Mouse (Mus musculus) adrenal gland, postnatal 25 days (tissue): Measurements from ENCODE around the gene Rgs6. TPM values are rescaled to one million over a fixed set of nuclear protein-coding genes. Genes with fewer than 3 reads are reported as not detected.

ENCODE experiments used
- DNase-seq: peaks from one replicate; pipeline ENCODE4 v3.0.0; 2021; ENCODE audit warnings: mixed read lengths
- total RNA-seq: library from RNA; stranded (reverse); gene quantifications from 2 replicates; pipeline ENCODE4 v1.2.3, GENCODE M21; 2021

Rgs6 gene
- total RNA-seq, 1 experiment from 2014 or later: 0.67 TPM

DNA sequence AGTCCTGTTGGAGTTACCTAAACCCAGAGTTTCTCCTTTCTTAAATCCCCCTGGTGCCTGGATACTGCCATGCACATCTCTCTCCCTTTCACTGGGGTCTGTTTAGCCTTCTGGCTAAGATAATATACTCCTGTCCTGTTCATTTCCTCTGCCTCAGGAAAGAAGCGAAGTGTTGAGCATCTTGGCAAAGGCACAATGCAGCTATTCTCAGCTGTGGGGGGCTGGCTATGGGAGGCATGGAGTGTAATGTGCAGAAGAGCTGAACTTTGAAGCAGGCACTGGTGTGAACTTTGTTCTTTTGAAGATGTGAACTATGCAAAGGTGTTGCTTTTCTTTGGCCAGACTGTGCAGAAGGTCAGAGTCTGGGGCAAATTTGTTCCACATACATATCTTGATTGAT is 169.3 kb downstream of the Rgs6 start:
- no peak for DNase-seq

DNA sequence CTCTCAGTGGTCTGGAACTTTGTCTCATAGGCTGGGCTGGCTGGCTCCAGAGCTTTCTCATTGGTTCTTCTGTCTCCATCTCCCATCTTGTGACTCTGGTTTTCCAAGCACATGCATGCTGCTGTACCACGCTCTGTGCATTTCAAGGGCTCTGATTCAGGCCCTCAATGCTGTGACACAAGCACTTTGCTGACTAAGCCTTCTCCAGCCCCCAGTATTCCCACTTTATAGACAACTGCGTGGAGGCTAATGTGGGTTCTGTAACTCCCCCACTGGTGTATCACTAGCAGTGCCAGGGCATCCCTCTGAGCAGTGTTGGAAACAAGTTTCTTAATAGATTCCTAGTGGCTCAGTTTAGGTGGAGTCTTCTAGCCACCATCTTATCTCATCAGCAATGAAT is 174.0 kb downstream of the Rgs6 start:
- DNase-seq: no peak

DNA sequence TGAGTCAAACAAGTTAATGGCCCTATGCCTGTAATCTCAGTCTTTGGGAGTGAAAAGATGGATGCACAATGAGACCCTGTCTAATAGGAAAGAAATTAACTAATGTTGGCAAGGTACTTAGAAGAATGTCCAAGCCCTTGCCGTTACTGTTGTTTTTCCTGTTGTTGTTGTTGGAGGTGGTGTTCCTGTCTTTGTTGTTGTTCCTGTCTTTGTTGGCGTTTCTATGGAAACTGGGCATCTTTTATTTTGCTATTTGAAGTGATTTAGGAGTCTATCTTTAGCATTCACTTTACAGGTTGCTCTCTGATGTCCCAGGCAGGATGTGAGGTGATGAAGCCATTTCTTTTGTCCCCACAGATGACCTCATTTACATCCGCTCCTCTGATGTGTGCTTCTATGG is 180.6 kb downstream of the Rgs6 start:
- no peak for DNase-seq

DNA sequence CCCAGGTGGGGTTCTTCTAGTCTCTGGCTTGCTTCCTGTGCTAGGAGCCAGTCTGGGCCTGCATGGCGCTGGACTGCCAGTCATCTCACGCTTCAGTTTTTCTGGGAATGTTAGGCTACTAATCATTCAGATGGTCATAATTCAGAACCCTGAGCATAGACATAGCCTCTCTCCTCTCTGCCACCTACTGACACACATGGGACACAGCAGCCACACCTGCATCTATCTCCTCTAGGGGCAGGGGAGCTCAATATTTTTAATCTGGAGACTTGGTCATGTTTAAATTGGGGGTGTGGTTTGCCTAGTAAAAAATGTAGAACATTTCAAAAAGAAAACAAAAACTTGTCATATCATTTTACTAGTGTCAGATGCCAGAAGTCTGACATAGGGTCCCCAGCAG is 184.1 kb downstream of the Rgs6 start:
- DNase-seq: no peak

DNA sequence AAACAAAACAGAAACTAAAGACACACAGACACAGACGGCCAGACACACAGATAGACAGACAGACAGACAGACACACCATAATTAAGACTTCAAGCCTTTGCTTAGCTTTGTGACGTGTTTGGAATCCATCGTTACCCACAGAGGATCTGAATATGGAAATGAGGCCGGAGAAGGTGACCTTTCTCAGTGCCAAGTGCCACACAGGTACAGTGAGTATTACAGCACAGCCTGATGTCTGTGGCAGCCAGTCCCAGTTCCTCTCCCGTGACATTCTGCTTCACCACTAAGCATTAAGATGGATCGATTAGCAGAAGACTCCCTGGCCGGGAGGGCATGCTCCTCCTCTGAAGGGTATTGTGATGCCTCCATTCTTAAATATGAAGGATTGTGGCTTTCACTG is 186.5 kb downstream of the Rgs6 start:
- DNase-seq: no peak

DNA sequence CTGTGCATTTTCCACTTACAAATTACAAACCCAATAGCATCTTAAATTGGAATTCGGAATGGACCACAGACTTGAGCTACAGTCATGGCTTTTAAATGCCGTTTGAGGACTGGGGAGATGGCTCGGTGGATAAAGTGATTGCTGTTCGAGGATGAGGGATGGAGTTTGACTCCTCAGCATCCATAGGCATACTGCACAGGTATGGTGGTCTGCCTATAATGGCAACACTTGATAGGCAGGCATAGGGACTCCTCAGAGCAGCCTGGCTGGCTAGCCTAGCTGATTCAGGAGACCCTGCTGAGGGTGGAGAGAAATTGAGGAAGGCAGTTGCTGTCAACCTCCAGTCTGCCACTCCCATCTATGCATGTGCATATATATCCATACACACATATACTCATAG is 188.6 kb downstream of the Rgs6 start:
- no peak for DNase-seq

DNA sequence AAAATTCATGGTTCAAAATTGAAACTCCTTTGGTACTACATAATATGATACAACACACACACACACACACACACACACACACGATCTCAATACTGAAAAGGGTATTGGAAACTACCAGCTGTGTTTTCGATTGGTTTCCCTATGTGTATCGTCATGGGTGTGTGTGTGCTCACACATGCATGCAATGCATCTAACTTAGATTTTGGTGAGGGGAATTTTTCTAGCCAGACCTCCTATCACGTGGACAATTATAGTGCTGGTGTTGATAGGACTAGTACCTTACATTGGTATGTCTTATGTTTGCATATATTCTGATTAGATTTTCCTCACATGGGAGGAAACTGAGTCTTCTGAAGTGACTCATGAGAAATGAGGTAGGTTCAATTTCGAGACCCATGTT is 192.8 kb downstream of the Rgs6 start:
- DNase-seq: no peak

DNA sequence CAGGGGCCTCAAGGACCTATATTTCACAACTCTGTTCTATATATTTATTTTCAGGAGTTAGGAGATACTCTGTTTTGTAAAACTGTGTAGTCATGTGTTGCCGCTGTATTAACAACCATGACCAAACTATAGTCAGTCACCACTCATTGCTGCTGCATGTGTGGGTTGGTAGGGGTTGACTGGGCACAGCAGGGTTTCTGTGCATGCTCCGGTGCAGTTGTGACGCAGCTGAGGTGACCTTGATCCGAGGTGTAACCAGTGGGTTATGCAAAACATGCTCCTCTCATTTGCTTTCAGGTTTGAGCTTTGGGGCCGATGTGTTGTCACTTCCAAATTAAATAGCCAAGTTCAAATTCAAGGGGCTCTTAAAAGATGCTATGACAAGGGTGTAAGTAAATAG is 193.3 kb downstream of the Rgs6 start:
- no peak for DNase-seq

DNA sequence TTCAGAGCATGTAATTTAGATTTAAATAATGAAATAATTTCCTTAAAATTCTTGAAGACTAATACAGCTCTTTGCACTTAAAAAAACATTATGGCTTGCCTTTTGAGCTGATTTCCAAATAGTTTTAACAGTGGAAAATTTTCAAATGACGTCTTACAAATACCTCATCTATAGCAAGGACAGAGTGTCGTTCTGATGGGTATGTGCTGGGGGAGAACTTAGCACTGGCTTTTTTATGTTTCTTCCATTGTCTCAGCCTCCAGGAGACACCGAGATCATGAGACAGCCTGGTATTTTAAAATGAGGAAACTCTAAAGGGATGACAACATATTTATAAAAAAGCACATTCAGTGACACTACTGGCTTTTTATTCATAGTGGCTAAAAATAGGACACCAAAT is 204.0 kb downstream of the Rgs6 start:
- DNase-seq: no peak

DNA sequence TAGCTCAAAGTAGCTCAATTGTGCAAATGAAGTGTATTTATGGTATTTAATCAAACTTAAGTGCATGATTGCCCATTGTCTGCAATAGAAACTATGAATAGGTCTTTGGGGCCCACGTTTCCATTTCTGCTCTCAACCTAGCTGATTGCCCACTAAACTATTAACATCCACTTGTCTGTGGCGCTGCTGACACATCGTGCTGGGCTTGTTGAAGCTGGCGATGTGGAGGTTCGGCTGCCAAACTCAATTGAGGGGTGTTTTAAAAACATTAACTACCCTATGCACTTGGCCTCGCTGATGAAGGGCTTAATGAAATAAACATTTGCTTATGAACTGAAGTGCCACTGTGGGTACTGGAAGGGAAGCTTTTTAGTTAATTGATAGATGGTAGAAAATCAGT is 211.8 kb downstream of the Rgs6 start:
- no peak for DNase-seq

DNA sequence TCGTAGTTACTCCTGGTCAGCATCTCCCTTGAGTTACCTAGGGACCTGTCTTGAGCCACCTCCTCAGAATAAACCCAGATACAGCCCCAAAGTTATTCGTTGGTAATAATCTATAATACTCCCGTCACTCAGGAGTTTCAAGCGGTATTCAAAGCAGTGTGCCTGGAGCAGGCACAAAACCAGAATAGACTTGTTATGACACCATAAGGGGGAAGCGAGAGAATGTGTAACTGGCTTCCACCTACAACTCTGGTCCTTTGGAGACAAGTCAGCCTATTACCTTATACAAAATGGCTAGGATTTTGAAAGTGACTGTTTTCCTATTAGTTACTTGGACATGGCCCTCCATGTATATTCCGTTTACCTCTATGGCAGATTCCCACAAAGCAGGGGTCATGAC is 213.6 kb downstream of the Rgs6 start:
- no peak for DNase-seq

DNA sequence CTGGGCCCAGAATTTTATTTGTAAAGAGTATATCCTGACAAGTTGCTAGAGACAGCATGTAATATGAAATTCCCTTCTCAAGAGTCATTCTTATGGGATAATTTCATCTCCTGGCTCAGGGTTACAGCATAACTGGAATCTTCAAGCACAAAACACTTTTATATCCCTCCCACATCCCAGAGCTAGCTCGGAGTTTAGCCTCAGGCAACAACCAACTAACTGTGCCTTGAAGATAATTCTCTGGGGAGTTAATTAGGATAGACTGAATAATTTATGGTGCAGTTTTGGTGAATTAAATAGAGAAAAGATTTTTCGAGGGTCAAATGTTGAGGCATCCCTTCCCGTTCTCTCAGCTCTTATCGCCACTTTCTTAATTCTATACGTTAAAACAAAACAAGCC is 214.6 kb downstream of the Rgs6 start:
- no peak for DNase-seq

DNA sequence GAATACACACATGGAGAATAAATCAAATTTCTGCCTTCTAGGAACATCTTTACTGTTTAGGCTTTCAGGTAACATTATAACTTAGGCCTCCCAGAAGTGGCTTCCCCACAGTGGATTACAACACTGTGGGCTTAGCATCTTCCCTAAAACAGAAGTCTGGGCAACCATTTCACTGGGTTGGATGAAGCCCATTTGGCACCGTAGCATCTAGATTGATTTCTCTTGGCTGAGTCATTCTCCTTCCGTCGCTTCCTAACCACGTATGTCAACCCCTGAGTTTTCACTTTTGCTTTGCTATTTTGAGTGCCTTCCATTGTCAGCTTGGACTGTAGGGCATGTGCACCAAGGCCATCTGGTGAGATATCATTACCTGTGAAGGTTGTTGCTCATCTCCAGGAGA is 217.1 kb downstream of the Rgs6 start:
- DNase-seq: no peak

DNA sequence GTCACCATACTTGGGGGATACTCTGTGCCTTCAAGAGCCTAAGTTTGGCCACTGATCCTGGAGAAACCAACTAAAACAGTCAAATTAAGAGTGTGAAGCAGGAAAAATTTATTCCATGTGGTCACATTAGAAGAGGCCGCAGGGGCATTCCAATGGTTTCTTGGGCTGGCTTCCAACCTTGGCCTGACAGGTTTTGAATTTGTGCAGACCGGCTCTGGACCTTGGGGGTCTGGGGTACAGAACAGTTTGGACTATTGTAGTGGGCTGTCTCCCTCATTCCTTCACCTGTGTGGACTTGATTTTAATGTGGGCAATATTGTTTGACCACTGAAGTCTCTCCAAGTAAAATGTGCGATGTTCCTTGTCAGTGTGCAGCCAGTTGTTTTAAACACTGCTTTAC is 222.5 kb downstream of the Rgs6 start:
- DNase-seq: no peak

DNA sequence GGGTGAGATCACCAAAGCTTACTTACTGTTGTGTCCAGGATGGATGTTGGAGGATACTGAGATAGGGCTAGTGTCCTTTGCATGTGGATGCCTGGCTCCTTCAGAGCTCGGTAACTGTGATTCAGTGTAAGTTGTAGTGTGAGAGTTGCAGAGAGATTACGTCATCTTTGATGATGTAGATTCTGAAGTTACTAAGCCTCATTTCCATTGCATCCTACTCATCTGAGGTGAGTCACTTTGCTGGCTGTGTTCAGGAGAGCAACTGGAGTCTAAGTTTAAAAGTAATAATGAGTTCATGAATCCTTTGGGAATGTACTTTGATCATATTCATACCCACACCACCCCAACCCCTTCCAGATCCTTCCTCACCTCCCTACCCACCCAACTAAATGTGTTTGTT is 227.9 kb downstream of the Rgs6 start:
- DNase-seq: no peak

DNA sequence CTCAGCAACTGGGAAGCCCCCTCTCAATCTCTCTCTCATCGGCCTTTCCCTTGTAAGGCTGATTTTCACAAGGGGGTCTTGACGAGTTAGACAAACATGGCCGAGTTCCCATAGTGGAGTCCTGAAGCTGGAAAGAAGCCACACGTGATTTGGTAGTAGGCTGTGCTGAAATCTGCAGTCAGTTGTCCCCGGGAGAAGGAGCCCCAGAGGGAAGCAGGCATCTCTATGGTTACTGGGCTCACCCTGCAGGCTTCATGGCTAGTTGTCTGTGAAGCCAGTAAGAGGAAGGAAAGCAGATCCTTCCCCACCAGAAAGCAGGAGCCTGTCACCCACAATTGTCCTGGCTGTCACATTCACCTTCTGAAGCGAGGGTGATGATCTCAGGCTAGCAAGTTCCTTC is 231.2 kb downstream of the Rgs6 start:
- DNase-seq: no peak

DNA sequence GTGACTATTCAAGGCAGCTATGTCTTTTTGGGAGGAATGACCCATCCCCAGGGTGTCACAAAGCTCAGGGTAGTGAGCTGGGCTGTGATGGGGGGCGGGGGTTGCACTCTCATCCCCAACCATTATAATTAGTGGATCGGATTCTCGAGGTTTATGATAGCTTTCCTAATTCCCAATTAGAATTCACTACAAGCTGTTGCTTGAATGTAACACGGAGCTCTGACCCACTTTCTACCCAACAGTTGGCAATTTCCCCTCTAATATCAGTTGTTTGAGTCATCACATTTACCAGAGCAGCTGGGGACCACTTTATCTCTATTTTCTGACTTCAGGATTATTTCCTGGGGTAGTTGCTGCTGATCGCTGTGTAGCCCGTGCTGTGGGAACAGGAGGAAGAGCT is 231.9 kb downstream of the Rgs6 start:
- no peak for DNase-seq

DNA sequence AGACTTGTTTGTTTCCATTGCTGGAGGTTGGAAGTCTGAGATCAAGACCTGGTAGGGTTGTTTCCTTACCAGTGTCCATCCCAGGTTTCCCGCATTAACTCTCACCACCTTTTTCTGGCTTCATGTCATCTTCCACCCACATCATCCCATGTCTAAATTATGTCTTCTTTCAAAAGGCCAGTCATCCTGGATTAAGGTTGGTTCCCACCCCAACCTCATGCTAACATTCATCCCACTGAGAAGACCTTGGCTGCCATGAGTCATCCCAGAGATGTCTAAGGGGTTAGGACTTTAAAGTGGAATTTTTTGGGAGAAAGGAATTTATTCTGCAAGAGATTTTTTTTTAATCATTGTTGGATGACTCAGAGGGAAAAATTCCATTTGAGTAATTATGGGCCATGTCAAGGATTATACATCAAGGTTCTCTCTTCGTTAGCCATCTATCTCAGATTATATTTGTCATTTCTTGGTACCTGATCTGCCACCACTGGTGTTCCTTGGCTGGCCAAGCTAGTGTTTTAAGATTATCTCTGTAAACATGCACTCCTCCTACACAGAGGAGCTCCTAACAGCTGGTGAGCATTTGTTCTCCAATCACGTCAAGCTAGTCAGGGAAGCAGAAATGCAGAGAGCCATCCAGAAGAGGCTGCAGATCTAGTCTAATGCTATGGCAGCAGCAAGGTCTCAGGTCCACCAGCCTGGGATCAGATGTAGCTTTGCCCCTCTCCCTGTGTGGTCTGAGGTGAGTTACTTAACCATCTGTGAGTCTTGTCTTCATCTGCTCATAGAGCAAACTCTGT is 234.9 kb downstream of the Rgs6 start:
- no peak for DNase-seq

DNA sequence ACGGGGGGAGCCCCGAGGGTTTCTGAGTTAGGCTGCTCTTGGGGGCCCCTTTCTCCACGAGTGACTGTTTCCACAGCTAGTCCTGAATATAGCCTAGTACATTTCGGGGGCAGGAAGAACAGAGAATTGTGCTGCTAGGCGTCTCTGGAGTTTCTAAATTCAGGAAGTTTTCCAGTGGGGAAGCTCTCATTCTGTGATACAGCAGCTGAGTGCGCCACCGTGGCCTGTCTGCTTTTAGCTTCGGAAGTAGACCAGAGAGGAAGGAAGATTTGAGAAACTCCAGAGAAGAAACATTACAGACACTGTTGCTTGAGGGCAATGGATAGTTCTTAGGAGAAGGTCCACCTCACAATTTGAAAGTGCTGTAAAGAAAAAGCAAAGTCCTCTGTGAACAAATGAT is 242.2 kb downstream of the Rgs6 start:
- no peak for DNase-seq

DNA sequence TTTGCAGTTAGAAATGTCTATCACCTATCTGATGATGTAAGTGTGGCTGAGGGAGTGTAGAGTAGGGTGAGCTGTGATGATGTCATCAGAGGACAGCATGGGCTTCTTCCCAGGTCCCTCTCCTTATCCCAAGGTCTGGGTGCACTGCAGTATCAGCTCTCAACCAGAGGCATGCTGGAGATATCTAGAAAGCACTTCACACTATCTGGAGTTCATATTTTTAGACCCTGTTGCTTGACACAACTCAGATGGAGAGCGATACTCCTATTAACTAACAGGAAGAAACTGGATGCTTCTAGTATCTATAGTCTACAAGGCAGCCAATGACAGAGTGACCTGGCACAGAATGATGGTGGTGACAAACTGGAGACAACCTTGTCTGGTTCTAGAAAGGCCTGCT is 250.5 kb downstream of the Rgs6 start:
- no peak for DNase-seq

DNA sequence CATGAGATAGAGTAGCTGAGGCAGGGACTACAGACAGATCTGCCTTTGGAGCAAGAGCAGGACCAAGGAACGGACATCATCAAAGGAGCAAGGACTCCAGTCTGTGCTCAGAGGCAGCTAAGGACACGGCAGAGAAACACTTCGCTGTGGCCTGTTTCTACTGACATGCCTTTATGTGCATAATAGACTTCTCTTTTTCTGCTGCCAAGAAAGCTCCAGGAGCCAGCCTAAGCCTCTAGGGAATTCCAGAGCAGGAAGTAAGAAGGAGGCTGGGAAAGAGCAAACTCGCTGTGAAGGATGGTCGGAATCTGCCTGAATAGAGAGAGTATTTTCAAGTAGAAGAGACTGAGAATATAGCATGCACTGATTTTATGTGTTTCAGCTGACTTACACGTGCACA is 253.5 kb downstream of the Rgs6 start:
- no peak for DNase-seq

DNA sequence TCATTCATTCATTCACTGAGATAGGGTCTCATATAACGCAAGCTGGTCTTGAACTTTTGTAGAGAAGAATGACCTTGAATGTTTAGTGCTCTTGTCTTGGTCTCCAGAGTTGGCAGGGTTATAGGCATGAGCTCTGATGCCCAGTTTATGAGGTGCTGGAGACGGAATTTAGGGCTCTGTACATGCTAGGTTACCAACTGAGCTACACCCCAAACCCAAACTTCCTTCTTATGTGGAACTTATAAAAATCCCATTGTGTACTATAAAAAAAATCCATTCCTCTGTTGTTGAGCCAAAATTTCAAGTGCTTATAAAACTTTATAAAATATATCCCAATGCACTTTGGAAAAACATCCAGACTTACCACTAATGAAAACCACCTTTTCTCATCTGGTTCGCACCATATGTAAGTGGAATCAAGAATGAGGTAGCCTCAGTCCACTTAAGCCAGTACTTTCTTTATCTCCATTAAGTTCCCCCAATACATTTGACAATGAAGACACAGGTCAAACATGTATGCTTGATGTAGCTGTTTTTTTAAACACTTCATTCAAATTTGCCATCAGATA is 260.3 kb downstream of the Rgs6 start:
- DNase-seq: no peak

DNA sequence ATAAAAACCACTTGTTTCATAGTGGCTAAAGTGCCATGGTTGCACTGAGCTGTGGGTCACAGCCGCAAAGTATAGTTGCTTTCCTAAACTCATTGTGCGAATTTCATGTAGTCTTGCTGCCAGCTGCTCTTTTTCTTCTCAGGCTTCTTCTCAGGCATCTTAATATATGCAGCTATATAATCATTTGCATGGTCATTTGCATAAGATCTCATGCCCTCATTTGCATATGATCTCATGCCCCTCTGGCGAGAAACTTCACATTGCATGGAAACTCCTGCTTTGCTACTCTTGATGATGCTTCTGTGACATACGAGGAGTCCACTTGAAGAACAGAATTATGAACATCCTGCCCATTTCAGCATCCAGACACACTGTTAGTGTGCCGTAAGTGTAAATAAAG is 266.8 kb downstream of the Rgs6 start:
- DNase-seq: no peak

DNA sequence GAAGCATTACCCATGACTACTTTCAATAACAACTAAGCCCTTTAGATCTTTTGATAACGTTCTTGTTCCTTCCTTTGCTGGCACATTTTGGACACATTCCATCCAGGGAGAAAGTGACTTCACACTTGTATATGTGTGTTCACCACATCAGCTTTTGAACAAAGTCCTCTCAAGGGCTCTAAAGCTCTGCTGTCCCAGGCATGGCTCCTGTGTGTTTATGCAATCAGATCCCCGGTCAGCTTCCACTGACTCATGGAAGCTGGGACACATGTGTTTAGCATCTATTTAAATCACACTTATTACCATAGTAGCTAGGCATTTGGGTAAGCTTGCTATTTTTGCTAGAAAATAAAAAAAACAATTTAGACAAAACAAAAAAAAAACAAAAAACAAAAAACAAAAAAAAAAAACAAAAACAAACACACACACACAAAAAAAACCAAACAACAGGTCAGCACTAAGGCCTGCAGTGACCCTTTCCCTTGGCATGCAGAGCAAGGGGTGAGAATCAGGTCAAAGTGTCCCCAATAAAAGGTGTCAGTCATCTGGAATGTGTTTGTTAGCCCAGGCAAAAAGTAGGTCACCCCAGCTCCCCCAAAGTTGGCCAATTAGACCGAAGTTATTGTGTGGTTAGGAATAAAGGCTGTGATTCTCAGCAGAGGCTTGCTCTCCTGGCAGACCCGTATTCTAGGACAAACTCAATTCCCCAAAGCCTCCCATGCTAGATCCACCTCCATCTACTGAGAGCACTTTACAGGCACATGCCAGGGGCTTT is 267.4 kb downstream of the Rgs6 start:
- DNase-seq: no peak
